Mouse (Mus musculus): Measurements from ENCODE around the gene Cyth1. TPM values are rescaled to one million over a fixed set of nuclear protein-coding genes. Genes with fewer than 3 reads are reported as not detected.

Cyth1 gene
- polyA plus RNA-seq, 1 experiment: 6.1 TPM

DNA sequence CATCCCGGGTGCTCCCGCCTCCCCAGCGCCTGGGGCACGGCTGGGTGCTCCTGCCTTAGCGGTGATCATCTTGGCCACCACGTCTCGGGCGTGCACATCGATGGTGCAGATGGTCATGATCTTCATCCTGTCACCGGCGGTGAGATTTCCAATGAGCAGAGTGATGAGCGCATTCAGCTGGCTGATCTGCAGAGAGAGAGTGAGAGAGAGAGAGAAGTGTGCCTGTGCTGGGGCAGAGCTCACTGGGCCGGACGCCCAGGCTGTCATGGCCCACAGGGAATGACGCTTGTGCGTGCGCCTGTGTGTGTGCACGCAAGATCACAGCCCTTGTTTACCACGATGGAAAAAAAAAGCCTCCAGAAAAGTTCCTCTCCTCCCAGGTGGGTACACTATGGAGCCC is 159.5 kb downstream of the Cyth1 start:
- Histone ChIP-seq H3K27ac (ENCODE audit: insufficient read depth, low read length) (no peak overlapping the region), H3K36me3 (ENCODE audit: control insufficient read depth, insufficient read depth, low read length, poor library complexity, severe bottlenecking) (no peaks in the 10 kb centered on the region), H3K9ac (ENCODE audit: low read depth, poor library complexity, severe bottlenecking) (no peak overlapping the region), H3K4me1 (ENCODE audit: control insufficient read depth, insufficient read depth, low read length) (peaks cover 2% of the 10 kb centered on the region), H3K27me3 (ENCODE audit: control insufficient read depth, insufficient read depth, low read length, poor library complexity, severe bottlenecking) (no peaks in the 10 kb centered on the region), H3K9me3 (replicated peaks; ENCODE audit: control insufficient read depth, insufficient read depth, low read length, poor library complexity, severe bottlenecking) (no peaks in the 10 kb centered on the region), H3K4me3 (ENCODE audit: low read depth, low read length) (peak overlapping the region; percentile 44)
- TF ChIP-seq CTCF (IDR thresholded peaks at IDR 0.05; ENCODE audit: low read depth, low read length) (no peak), POLR2A (IDR thresholded peaks at IDR 0.05; ENCODE audit: insufficient read depth, low read length) (no peak), EP300 (IDR thresholded peaks at IDR 0.05; ENCODE audit: insufficient read depth, low read depth, low read length) (no peak)

DNA sequence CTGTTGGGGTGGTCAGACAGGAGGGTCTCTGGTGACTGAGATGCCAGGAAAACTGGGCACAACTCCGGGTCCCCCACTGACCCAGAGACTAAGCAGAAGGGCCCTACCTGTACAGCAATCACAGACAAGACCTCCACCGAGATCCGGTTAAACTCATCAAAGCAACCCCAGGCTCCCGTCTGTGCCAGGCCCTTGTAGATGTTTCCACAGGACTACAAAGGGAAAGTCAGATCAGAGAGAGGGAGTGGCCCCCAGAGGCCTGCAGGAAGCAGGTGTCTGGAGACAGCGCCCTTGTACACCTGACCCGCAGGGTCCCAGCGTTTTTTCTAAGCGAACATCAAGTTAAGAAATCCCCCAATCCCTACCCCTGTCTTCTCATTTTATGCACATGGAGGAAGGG is 162.4 kb downstream of the Cyth1 start:
- Histone ChIP-seq H3K4me1 (ENCODE audit: control insufficient read depth, insufficient read depth, low read length) (peaks cover 4% of the 10 kb centered on the region), H3K9me3 (replicated peaks; ENCODE audit: control insufficient read depth, insufficient read depth, low read length, poor library complexity, severe bottlenecking) (no peaks in the 10 kb centered on the region), H3K36me3 (ENCODE audit: control insufficient read depth, insufficient read depth, low read length, poor library complexity, severe bottlenecking) (no peaks in the 10 kb centered on the region), H3K4me3 (ENCODE audit: low read depth, low read length) (no peak overlapping the region), H3K9ac (ENCODE audit: low read depth, poor library complexity, severe bottlenecking) (no peak overlapping the region), H3K27ac (ENCODE audit: insufficient read depth, low read length) (no peak overlapping the region), H3K27me3 (ENCODE audit: control insufficient read depth, insufficient read depth, low read length, poor library complexity, severe bottlenecking) (no peaks in the 10 kb centered on the region)
- no peak for TF ChIP-seq POLR2A (IDR thresholded peaks at IDR 0.05; ENCODE audit: insufficient read depth, low read length)
- TF ChIP-seq CTCF (IDR thresholded peaks at IDR 0.05; ENCODE audit: low read depth, low read length): no peak
- TF ChIP-seq EP300 (IDR thresholded peaks at IDR 0.05; ENCODE audit: insufficient read depth, low read depth, low read length): no peak

DNA sequence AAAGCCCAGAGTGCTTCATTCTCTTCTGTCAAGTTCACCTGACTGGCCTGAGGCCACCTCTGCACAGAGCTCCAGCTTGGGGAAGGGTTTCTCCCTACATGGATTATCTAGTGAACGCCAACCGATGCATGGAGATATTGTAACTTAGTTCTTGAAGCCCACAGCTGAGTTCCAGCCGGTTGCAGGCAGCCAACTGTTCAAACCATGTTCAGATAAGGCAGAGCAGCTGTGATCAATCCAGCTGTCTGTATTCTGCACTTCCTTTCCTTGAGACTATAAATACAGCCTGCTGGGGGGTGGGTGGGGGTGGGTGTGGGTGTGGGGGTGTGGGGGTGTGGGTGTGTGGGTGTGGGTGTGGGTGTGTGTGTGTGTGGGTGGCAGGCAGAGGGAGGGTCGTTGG is 163.2 kb downstream of the Cyth1 start:
- Histone ChIP-seq H3K9me3 (replicated peaks; ENCODE audit: control insufficient read depth, insufficient read depth, low read length, poor library complexity, severe bottlenecking) (no peaks in the 10 kb centered on the region), H3K9ac (ENCODE audit: low read depth, poor library complexity, severe bottlenecking) (no peak overlapping the region), H3K27ac (ENCODE audit: insufficient read depth, low read length) (no peak overlapping the region), H3K4me3 (ENCODE audit: low read depth, low read length) (no peak overlapping the region), H3K27me3 (ENCODE audit: control insufficient read depth, insufficient read depth, low read length, poor library complexity, severe bottlenecking) (no peaks in the 10 kb centered on the region), H3K4me1 (ENCODE audit: control insufficient read depth, insufficient read depth, low read length) (peaks cover 4% of the 10 kb centered on the region), H3K36me3 (ENCODE audit: control insufficient read depth, insufficient read depth, low read length, poor library complexity, severe bottlenecking) (no peaks in the 10 kb centered on the region)
- no peak for TF ChIP-seq CTCF (IDR thresholded peaks at IDR 0.05; ENCODE audit: low read depth, low read length)
- no peak for TF ChIP-seq EP300 (IDR thresholded peaks at IDR 0.05; ENCODE audit: insufficient read depth, low read depth, low read length)
- no peak for TF ChIP-seq POLR2A (IDR thresholded peaks at IDR 0.05; ENCODE audit: insufficient read depth, low read length)

- no peak for TF ChIP-seq POLR2A (IDR thresholded peaks at IDR 0.05; ENCODE audit: insufficient read depth, low read length)
- no peak for TF ChIP-seq EP300 (IDR thresholded peaks at IDR 0.05; ENCODE audit: insufficient read depth, low read depth, low read length)
- peaks cover 4% of the 10 kb centered on the region for H3K4me1 ChIP-seq (ENCODE audit: control insufficient read depth, insufficient read depth, low read length)
- no peaks in the 10 kb centered on the region for H3K27me3 ChIP-seq (ENCODE audit: control insufficient read depth, insufficient read depth, low read length, poor library complexity, severe bottlenecking)
- no peaks in the 10 kb centered on the region for H3K36me3 ChIP-seq (ENCODE audit: control insufficient read depth, insufficient read depth, low read length, poor library complexity, severe bottlenecking)
- no peak overlapping the region for H3K27ac ChIP-seq (ENCODE audit: insufficient read depth, low read length)
- no peaks in the 10 kb centered on the region for H3K9me3 ChIP-seq (replicated peaks; ENCODE audit: control insufficient read depth, insufficient read depth, low read length, poor library complexity, severe bottlenecking)
- H3K9ac ChIP-seq (ENCODE audit: low read depth, poor library complexity, severe bottlenecking): no peak overlapping the region
- no peak overlapping the region for H3K4me3 ChIP-seq (ENCODE audit: low read depth, low read length)
Measured at GRCm38 (mm10) chr11:118084266-118084665, 164.1 kb downstream of the Cyth1 start.

DNA sequence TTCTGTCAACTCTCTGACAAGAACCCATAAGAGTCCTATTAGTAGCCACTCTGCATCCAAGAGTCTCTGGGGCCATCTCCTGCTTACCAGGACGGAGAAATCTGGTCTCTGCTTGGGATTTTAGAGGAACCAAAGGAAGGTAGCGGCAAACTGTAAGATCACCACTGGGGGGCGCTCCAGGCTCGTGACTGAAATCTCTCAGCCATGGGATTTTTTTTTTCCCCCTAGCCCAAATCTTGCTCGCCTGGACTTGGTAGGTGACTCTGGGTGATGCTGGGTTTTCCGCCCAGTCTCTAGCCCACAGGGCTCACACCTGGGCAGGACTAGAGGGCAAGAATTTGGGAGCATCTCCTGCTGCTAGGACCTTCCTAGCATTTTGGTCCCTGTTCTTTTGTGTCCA is 164.6 kb downstream of the Cyth1 start:
- no peak overlapping the region for H3K9ac ChIP-seq (ENCODE audit: low read depth, poor library complexity, severe bottlenecking)
- H3K4me3 ChIP-seq (ENCODE audit: low read depth, low read length): no peak overlapping the region
- H3K9me3 ChIP-seq (replicated peaks; ENCODE audit: control insufficient read depth, insufficient read depth, low read length, poor library complexity, severe bottlenecking): no peaks in the 10 kb centered on the region
- H3K27ac ChIP-seq (ENCODE audit: insufficient read depth, low read length): no peak overlapping the region
- TF ChIP-seq POLR2A (IDR thresholded peaks at IDR 0.05; ENCODE audit: insufficient read depth, low read length): no peak
- peak; percentile 84 for TF ChIP-seq CTCF (IDR thresholded peaks at IDR 0.05; ENCODE audit: low read depth, low read length)
- TF ChIP-seq EP300 (IDR thresholded peaks at IDR 0.05; ENCODE audit: insufficient read depth, low read depth, low read length): no peak
- no peaks in the 10 kb centered on the region for H3K36me3 ChIP-seq (ENCODE audit: control insufficient read depth, insufficient read depth, low read length, poor library complexity, severe bottlenecking)
- H3K27me3 ChIP-seq (ENCODE audit: control insufficient read depth, insufficient read depth, low read length, poor library complexity, severe bottlenecking): no peaks in the 10 kb centered on the region
- H3K4me1 ChIP-seq (ENCODE audit: control insufficient read depth, insufficient read depth, low read length): peaks cover 4% of the 10 kb centered on the region

GRCm38 (mm10) chr11:118082294-118082693 is 166.1 kb downstream of the Cyth1 start:
- TF ChIP-seq EP300 (IDR thresholded peaks at IDR 0.05; ENCODE audit: insufficient read depth, low read depth, low read length) (no peak), POLR2A (IDR thresholded peaks at IDR 0.05; ENCODE audit: insufficient read depth, low read length) (no peak), CTCF (IDR thresholded peaks at IDR 0.05; ENCODE audit: low read depth, low read length) (no peak)
- Histone ChIP-seq H3K36me3 (ENCODE audit: control insufficient read depth, insufficient read depth, low read length, poor library complexity, severe bottlenecking) (no peaks in the 10 kb centered on the region), H3K27ac (ENCODE audit: insufficient read depth, low read length) (no peak overlapping the region), H3K9me3 (replicated peaks; ENCODE audit: control insufficient read depth, insufficient read depth, low read length, poor library complexity, severe bottlenecking) (no peaks in the 10 kb centered on the region), H3K9ac (ENCODE audit: low read depth, poor library complexity, severe bottlenecking) (no peak overlapping the region), H3K4me3 (ENCODE audit: low read depth, low read length) (no peak overlapping the region), H3K27me3 (ENCODE audit: control insufficient read depth, insufficient read depth, low read length, poor library complexity, severe bottlenecking) (no peaks in the 10 kb centered on the region), H3K4me1 (ENCODE audit: control insufficient read depth, insufficient read depth, low read length) (peaks cover 4% of the 10 kb centered on the region)

Other genes with a start within 250 kb of the Cyth1 start
- 0.49 and 0.59 TPM in 2 replicates for gene Dnah17, start 118.0 kb downstream of the Cyth1 start, polyA plus RNA-seq (2011; ENCODE audit: insufficient read depth, insufficient read length, low read depth, missing spikeins)
- gene Usp36, start 41.7 kb upstream of the Cyth1 start, polyA plus RNA-seq (2011; ENCODE audit: insufficient read depth, insufficient read length, low read depth, missing spikeins): 26.1 and 26.8 TPM in 2 replicates
- gene Cep295nl, start 93.9 kb upstream of the Cyth1 start, polyA plus RNA-seq (2011; ENCODE audit: insufficient read depth, insufficient read length, low read depth, missing spikeins): 0.41 and 0.64 TPM in 2 replicates
- 19.4 and 23.6 TPM in 2 replicates for gene Timp2, start 107.1 kb upstream of the Cyth1 start, polyA plus RNA-seq (2011; ENCODE audit: insufficient read depth, insufficient read length, low read depth, missing spikeins)
- 3.6 and 6.1 TPM in 2 replicates for gene Lgals3bp, start 153.5 kb upstream of the Cyth1 start, polyA plus RNA-seq (2011; ENCODE audit: insufficient read depth, insufficient read length, low read depth, missing spikeins)
- gene Cant1, start 170.5 kb upstream of the Cyth1 start, polyA plus RNA-seq (2011; ENCODE audit: insufficient read depth, insufficient read length, low read depth, missing spikeins): 15.4 and 16.3 TPM in 2 replicates
- 2.1 and 2.4 TPM in 2 replicates for gene C1qtnf1, start 179.6 kb upstream of the Cyth1 start, polyA plus RNA-seq (2011; ENCODE audit: insufficient read depth, insufficient read length, low read depth, missing spikeins)
- gene Engase, start 228.2 kb upstream of the Cyth1 start, polyA plus RNA-seq (2011; ENCODE audit: insufficient read depth, insufficient read length, low read depth, missing spikeins): 4.9 and 7.8 TPM in 2 replicates

Data from ES-Bruce4 (cell line).